Mouse (Mus musculus): ENCODE measurements at regions not wholly inside any gene's neighbourhood (a gene's known extent, or its start where the extent isn't known, plus 50 kb on each side); places are given as distances from the start of the nearest gene placed in this dataset.

- DNase-seq: no peak
Measured at GRCm38 (mm10) chr13:5802826-5803225, 58.5 kb upstream of the Klf6 start.

DNA sequence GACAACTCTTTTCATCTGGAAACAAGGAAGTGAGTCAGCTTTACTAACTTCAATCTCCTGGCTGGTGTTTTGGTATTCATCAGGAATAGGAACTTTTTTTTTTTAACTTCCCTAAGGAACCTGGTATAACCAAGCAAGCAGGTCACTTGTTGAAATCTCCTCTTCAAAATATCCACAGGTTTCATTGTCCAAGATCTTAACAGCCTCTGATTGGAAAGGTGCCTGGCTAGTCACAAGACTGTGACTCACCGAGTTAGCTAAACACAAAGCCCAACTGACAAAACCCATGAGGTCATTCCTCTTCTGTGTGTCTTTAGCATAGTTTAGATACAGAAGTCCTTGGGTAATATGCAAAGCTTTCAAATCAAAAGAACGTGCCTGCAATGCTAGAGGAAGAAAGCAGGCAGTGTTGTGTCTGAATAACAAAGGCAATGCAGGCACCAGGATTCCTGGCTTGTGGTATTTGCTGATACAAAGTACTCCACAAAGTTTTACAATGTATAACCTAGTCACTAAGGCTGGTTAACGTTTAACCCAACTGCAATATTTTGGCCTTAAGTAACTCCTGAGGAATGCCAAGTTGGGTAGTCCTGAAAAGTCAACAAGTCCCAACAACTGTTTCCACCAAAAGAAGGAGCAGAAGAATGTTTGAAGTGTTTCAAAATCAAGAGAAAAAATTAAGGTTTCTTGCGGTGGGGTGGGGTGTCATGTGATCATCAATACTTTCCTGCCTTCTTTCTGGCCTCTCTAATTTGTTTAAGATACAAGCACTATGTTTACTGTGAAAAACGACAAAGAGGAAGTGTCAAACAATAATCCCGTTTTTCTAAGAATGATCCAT lies 57.5 kb upstream of the Klf6 start:
- DNase-seq: no peak

- no peak for DNase-seq
Measured at GRCm38 (mm10) chr13:5804381-5804941, 56.8 kb upstream of the Klf6 start.

DNA sequence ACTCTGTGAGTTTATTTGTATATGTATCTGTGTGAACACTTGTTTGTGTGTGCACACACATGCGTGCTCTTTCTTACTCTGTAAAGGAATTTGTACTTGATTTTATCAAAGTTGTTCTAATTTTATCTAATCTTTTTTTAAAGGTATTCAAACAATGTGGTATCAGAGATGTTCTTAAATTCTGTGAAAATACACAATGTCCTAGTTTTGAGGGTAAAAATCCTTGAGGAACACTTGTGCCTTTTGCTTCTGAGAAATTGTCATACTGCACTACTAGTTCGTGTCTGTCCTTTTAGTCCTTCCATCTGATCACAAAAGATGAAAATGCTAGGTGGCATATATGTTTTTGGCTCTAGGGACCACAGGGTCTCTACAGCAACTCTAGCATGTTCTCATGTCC lies 52.9 kb upstream of the Klf6 start:
- no peak for DNase-seq

All from retina, postnatal 1 day (tissue).